Mouse (Mus musculus) kidney, embryonic 16.5 days (tissue): ENCODE measurements at regions not wholly inside any gene's neighbourhood (a gene's known extent, or its start where the extent isn't known, plus 50 kb on each side); places are given as distances from the start of the nearest gene placed in this dataset.

Experiments used
- ATAC-seq: fragments of 200-750 bp; cut with Nextera tagmentation; 2 replicates; pipeline ENCODE4 v1.8.0; 2017; ENCODE audit warnings: moderate TSS enrichment; ENCODE audit not compliant: low FRiP score, low TSS enrichment
- H3K27ac ChIP-seq: fragments of 300-500 bp; sonication (generic); 2 replicates; pipeline ENCODE4 v1.5.1; 2014; ENCODE audit warnings: low read length
- H3K27me3 ChIP-seq: fragments of 300-500 bp; sonication (generic); 2 replicates; pipeline ENCODE4 v1.6.1; 2014; ENCODE audit warnings: low read length, control low read depth, mixed read lengths; ENCODE audit not compliant: insufficient read depth
- H3K36me3 ChIP-seq: fragments of 300-500 bp; sonication (generic); 2 replicates; pipeline ENCODE4 v1.6.1; 2014; ENCODE audit warnings: low read length, control low read depth, mixed read lengths; ENCODE audit not compliant: insufficient read depth
- H3K4me1 ChIP-seq: fragments of 300-500 bp; sonication (generic); 2 replicates; pipeline ENCODE4 v1.6.1; 2014; ENCODE audit warnings: low read length, control low read depth, mixed read lengths; ENCODE audit not compliant: insufficient read depth
- H3K4me2 ChIP-seq: fragments of 300-500 bp; sonication (generic); replicated peaks from 2 replicates; pipeline ENCODE4 v1.6.1; 2014; ENCODE audit warnings: low read depth, low read length
- H3K4me3 ChIP-seq: fragments of 300-500 bp; sonication (generic); 2 replicates; pipeline ENCODE4 v1.5.1; 2014; ENCODE audit warnings: mild to moderate bottlenecking, low read length
- H3K9ac ChIP-seq: fragments of 300-500 bp; sonication (generic); replicated peaks from 2 replicates; pipeline ENCODE4 v1.6.1; 2014; ENCODE audit warnings: low read length
- H3K9me3 ChIP-seq: fragments of 300-500 bp; sonication (generic); 2 replicates; pipeline ENCODE4 v1.6.1; 2016; ENCODE audit warnings: low read length, control low read depth
- WGBS: fragments of 180-500 bp; shearing (Covaris S2); extraction: QIAGEN DNeasy Blood & Tissue Kit; methylation state at CpG from one replicate; pipeline ENCODE4 v1.1.7; 2014; 5-methylcytosine and 5-hydroxymethylcytosine counted together

DNA sequence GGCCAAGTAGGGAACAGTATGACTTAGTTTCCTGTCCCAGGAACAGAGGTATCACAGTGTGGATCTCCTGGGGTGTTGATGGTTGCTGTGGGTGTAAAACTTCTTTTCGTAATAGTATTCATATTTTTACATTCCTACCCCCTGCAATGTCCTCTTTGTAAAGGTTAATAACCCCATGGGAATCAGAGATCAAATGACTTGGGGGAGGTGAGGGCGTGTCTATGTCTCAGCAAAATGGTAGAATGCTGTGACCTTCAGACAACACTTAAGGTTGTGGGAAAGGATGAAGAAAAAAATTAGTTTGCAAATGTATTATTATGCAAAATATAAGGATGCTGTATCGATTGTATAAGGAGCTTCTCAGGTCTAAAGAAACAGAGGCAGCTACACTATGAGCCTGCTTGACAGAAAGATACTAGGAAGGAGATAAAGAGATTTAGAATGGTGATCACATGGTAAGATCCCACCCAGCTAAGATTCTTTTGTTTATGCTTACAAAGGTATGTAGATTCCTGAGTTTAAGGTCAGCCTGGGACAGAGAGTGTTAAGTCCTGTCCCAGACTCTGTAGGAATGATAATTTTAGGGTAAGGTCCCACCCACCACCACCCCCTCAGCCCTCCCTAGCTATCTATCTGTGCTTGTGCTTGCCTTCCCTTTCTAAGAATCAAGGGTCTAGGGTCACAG is 913.8 kb downstream of the Tbl1xr1 start:
- Histone ChIP-seq H3K4me1 (no peaks in the 10 kb centered on the region), H3K27me3 (no peaks in the 10 kb centered on the region), H3K4me2 (no peak overlapping the region), H3K36me3 (no peaks in the 10 kb centered on the region), H3K9ac (no peak overlapping the region), H3K27ac (no peak overlapping the region), H3K4me3 (no peak overlapping the region), H3K9me3 (no peaks in the 10 kb centered on the region)
- WGBS, result 75% methylated on average over 3 of the region's 3 CpGs
- no peak for ATAC-seq

DNA sequence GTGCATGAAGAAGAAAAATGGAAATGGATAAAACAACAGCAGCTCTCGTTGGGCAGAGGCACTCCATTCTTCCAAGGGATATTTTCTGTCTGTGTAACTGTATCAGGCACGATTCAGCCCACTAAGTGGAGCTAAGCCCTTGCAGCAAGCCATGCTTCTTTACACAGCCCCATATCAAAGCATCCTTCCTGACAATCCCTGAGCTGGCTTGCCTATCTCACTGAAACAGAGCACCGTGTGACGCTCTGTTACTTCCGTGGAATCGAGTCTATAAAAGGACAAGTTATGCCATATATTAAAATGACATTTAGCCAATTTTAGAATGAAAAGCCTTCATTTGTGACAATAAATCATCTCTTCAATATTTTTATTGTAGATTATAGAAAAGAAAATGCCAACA is 918.8 kb downstream of the Tbl1xr1 start:
- Histone ChIP-seq H3K27me3 (no peaks in the 10 kb centered on the region), H3K36me3 (no peaks in the 10 kb centered on the region), H3K27ac (no peak overlapping the region), H3K9ac (no peak overlapping the region), H3K4me1 (no peaks in the 10 kb centered on the region), H3K4me2 (no peak overlapping the region), H3K4me3 (no peak overlapping the region), H3K9me3 (no peaks in the 10 kb centered on the region)
- 71% methylated on average over 6 of the region's 6 CpGs for WGBS
- no peak for ATAC-seq

DNA sequence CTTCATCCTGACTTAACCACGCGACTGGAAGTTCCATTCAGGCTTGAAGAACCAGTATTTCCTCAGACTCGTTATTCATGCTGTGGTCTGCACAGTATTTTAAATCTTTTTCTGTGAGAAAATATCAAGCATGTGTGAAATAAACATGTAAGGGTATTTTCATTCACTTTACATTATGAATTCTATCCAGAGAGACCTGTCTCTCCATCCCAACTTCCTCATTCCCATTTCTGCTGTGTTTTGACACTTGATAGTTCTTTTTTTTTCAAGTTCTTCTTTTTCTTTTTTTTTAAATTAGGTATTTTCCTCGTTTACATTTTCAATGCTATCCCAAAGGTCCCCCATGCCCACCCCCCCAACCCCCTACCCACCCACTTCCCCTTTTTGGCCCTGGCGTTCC is 919.4 kb downstream of the Tbl1xr1 start:
- WGBS, result 58% methylated on average over 4 of the region's 5 CpGs
- no peak overlapping the region for H3K4me2 ChIP-seq
- H3K9ac ChIP-seq, result no peak overlapping the region
- no peaks in the 10 kb centered on the region for H3K27me3 ChIP-seq
- H3K4me3 ChIP-seq, result no peak overlapping the region
- no peak overlapping the region for H3K27ac ChIP-seq
- H3K36me3 ChIP-seq, result no peaks in the 10 kb centered on the region
- H3K9me3 ChIP-seq, result no peaks in the 10 kb centered on the region
- no peak for ATAC-seq
- no peaks in the 10 kb centered on the region for H3K4me1 ChIP-seq

DNA sequence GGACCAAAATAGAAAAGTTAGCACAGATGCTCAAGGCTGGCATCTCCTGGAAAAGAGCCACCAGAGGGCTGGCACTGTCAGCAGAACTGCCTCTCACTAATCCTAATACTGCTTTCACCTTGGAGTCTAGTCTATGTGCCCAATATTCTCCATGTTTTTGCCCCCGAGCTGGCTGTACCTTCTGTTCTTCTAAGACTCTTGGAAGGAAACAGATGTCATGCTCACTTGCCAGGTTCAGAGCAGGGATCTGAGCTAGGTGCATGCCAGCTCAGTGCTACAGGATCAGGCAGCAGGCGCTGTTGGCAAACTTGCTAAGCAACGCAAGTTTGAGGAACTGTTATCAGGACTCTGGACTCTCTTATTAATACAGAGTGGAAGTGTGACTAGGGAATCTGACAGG is 924.6 kb downstream of the Tbl1xr1 start:
- WGBS, result 84% methylated on average over 3 of the region's 3 CpGs
- Histone ChIP-seq H3K27ac (no peak overlapping the region), H3K4me3 (no peak overlapping the region), H3K36me3 (no peaks in the 10 kb centered on the region), H3K27me3 (no peaks in the 10 kb centered on the region), H3K4me1 (no peaks in the 10 kb centered on the region), H3K4me2 (no peak overlapping the region), H3K9ac (no peak overlapping the region), H3K9me3 (no peaks in the 10 kb centered on the region)
- ATAC-seq, result no peak

DNA sequence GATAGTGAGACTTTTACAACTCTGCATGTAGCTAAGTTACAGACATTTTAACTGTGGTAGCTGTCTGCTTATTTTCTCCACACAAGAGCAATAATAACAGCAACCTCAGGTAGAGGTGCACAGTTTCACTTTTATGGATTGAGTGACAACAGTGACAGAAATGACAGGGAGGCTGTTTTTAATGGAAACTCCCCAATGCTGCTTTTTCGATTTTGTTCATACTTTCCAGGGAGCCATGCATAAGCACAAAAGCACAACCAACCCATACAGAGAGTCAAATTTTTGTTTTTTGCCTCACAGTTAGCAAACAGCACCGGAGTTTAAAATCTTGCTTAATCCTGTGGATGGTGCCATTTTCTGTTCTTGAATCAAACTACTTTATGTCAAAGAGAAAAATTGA is 955.6 kb downstream of the Tbl1xr1 start:
- no peak overlapping the region for H3K9ac ChIP-seq
- WGBS, result 69% methylated on average over 2 of the region's 2 CpGs
- ATAC-seq, result no peak

DNA sequence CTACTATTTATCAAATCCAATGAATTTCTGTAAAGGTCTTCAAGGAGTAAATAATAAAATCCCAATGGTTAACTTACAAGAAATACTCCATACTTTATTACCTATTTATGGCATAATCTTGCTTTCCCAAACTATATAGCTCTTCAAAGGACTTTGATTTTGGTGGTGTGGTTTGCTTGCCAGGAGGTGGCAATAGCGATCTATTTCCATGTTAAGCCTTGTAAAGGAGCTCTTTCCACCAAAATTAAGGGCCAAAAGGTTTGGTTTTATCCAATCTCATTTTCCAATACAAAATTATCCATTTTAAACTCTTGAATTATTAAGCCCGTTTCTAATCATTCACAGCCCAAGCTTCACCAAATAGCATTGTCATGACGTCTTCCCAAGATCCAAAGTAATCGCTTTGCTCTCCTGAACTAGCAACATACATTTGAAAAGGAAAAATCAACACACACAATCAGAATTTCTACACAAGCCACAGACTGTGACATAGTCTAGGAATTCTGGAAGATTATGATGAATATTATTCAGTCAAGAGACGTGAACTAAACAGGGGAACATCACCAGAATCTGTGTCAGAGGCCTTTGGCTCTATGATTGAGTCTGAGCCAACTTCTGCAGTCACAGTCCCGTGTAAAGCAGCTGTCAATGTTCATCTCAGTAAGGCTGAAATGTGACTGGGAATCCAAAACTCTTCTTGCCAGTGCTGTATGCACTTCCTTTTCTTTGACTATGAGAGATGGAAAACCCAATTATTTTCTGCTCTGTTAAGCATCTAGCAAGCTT is 986.9 kb downstream of the Tbl1xr1 start:
- 69% methylated on average over 6 of the region's 6 CpGs for WGBS
- Histone ChIP-seq H3K36me3 (no peaks in the 10 kb centered on the region), H3K27me3 (no peaks in the 10 kb centered on the region), H3K9me3 (no peaks in the 10 kb centered on the region), H3K9ac (no peak overlapping the region), H3K4me3 (no peak overlapping the region), H3K4me1 (no peaks in the 10 kb centered on the region), H3K27ac (no peak overlapping the region), H3K4me2 (no peak overlapping the region)
- no peak for ATAC-seq

More for the DNA sequence above, 955.6 kb downstream of the Tbl1xr1 start:
- H3K4me3 ChIP-seq, result no peak overlapping the region
- no peaks in the 10 kb centered on the region for H3K36me3 ChIP-seq
- no peaks in the 10 kb centered on the region for H3K27me3 ChIP-seq
- no peaks in the 10 kb centered on the region for H3K9me3 ChIP-seq
- no peaks in the 10 kb centered on the region for H3K4me1 ChIP-seq
- no peak overlapping the region for H3K27ac ChIP-seq
- H3K4me2 ChIP-seq, result no peak overlapping the region

DNA sequence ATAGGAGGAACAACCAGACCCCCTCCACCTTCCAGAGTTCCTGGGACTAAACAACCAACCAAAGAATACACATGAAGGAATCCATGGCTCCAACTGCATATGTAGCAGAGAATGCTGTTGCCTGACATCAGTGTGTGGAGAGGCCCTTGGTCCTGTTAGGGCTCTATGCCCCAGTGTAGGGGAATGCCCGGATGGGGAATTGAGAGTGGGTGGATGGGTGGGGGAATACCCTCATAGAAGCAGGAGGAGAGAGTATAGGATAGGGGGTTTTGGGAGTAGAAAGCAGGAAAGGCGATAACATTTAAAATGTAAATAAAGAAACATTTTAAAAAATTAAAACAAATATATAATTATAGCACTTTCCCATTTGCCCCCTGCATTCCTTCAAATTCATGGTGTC is 995.0 kb downstream of the Tbl1xr1 start:
- no peak overlapping the region for H3K4me2 ChIP-seq
- no peaks in the 10 kb centered on the region for H3K4me1 ChIP-seq
- H3K4me3 ChIP-seq, result no peak overlapping the region
- 85% methylated on average over 2 of the region's 2 CpGs for WGBS
- no peaks in the 10 kb centered on the region for H3K36me3 ChIP-seq
- H3K27ac ChIP-seq, result no peak overlapping the region
- no peak overlapping the region for H3K9ac ChIP-seq
- H3K9me3 ChIP-seq, result no peaks in the 10 kb centered on the region
- ATAC-seq, result no peak
- no peaks in the 10 kb centered on the region for H3K27me3 ChIP-seq
